Mouse (Mus musculus): Measurements from ENCODE around the gene Ano4. TPM values are rescaled to one million over a fixed set of nuclear protein-coding genes. Genes with fewer than 3 reads are reported as not detected.
A peak's percentile ranks its signal among the peaks of the same experiment; 100 is the strongest.

Ano4 gene
- polyA plus RNA-seq (2012; ENCODE audit: insufficient read depth, low replicate concordance) = not detected in 2 replicates

- Histone ChIP-seq H3K9me3 (0 out of 2 replicates have a peak, but pooled peaks cover 6% of the 10 kb centered on the region), H3K27me3 (replicated peaks) (peaks cover 56% of the 10 kb centered on the region), H3K36me3 (replicated peaks; ENCODE audit: low read length) (no peaks in the 10 kb centered on the region), H3K4me3 (replicated peaks) (peak within 1 kb of the TSS; percentile 86), H3K4me1 (peaks cover 12% of the 10 kb centered on the region)
- TF ChIP-seq GATA1 (IDR thresholded peaks at IDR 0.05; ENCODE audit: borderline replicate concordance, low read length) = no peak
- TF ChIP-seq FLI1 (IDR thresholded peaks at IDR 0.05; ENCODE audit: low read length) = no peak
Measured at GRCm38 (mm10) chr10:89344491-89345195, at the start of gene Ano4. Gene Ano4 (minus strand): TSS chr10:89344762.

GRCm38 (mm10) chr10:89392687-89393086, 48.1 kb upstream of the Ano4 start:
- Histone ChIP-seq H3K4me1 (peaks cover 41% of the 10 kb centered on the region), H3K27me3 (replicated peaks) (no peaks in the 10 kb centered on the region), H3K9me3 (no peaks in the 10 kb centered on the region), H3K4me3 (replicated peaks) (no peak overlapping the region), H3K36me3 (replicated peaks; ENCODE audit: low read length) (no peaks in the 10 kb centered on the region)
- TF ChIP-seq GATA1 (IDR thresholded peaks at IDR 0.05; ENCODE audit: borderline replicate concordance, low read length) (no peak), FLI1 (IDR thresholded peaks at IDR 0.05; ENCODE audit: low read length) (no peak)

- Histone ChIP-seq H3K36me3 (replicated peaks; ENCODE audit: low read length) (no peaks in the 10 kb centered on the region), H3K4me1 (peaks cover 38% of the 10 kb centered on the region), H3K27me3 (replicated peaks) (no peaks in the 10 kb centered on the region), H3K9me3 (no peaks in the 10 kb centered on the region), H3K4me3 (replicated peaks) (no peak overlapping the region)
- no peak for TF ChIP-seq GATA1 (IDR thresholded peaks at IDR 0.05; ENCODE audit: borderline replicate concordance, low read length)
- no peak for TF ChIP-seq FLI1 (IDR thresholded peaks at IDR 0.05; ENCODE audit: low read length)
Measured at GRCm38 (mm10) chr10:89391571-89392163, 47.1 kb upstream of the Ano4 start.

GRCm38 (mm10) chr10:89386461-89386860, 41.9 kb upstream of the Ano4 start:
- Histone ChIP-seq H3K9me3 (no peaks in the 10 kb centered on the region), H3K4me3 (replicated peaks) (no peak overlapping the region), H3K4me1 (peaks cover 24% of the 10 kb centered on the region), H3K36me3 (replicated peaks; ENCODE audit: low read length) (no peaks in the 10 kb centered on the region), H3K27me3 (replicated peaks) (no peaks in the 10 kb centered on the region)
- no peak for TF ChIP-seq GATA1 (IDR thresholded peaks at IDR 0.05; ENCODE audit: borderline replicate concordance, low read length)
- TF ChIP-seq FLI1 (IDR thresholded peaks at IDR 0.05; ENCODE audit: low read length) = no peak

GRCm38 (mm10) chr10:89383462-89383861, 38.9 kb upstream of the Ano4 start:
- no peaks in the 10 kb centered on the region for H3K9me3 ChIP-seq
- H3K4me1 ChIP-seq = peaks cover 24% of the 10 kb centered on the region
- H3K4me3 ChIP-seq (replicated peaks) = no peak overlapping the region
- peaks cover 4% of the 10 kb centered on the region for H3K27me3 ChIP-seq (replicated peaks)
- no peaks in the 10 kb centered on the region for H3K36me3 ChIP-seq (replicated peaks; ENCODE audit: low read length)
- TF ChIP-seq GATA1 (IDR thresholded peaks at IDR 0.05; ENCODE audit: borderline replicate concordance, low read length) (no peak), FLI1 (IDR thresholded peaks at IDR 0.05; ENCODE audit: low read length) (no peak)

- H3K4me3 ChIP-seq (replicated peaks) = no peak overlapping the region
- no peaks in the 10 kb centered on the region for H3K36me3 ChIP-seq (replicated peaks; ENCODE audit: low read length)
- TF ChIP-seq GATA1 (IDR thresholded peaks at IDR 0.05; ENCODE audit: borderline replicate concordance, low read length) (no peak), FLI1 (IDR thresholded peaks at IDR 0.05; ENCODE audit: low read length) (no peak)
- H3K4me1 ChIP-seq = no peaks in the 10 kb centered on the region
- no peaks in the 10 kb centered on the region; the same call in 1 of the 2 replicates for H3K9me3 ChIP-seq
- H3K27me3 ChIP-seq (replicated peaks) = peaks cover 6% of the 10 kb centered on the region
Measured at GRCm38 (mm10) chr10:89377750-89378149, 33.2 kb upstream of the Ano4 start.

GRCm38 (mm10) chr10:89370051-89370450, 25.5 kb upstream of the Ano4 start:
- no peak overlapping the region for H3K4me3 ChIP-seq (replicated peaks)
- H3K27me3 ChIP-seq (replicated peaks) = peaks cover 6% of the 10 kb centered on the region
- no peak for TF ChIP-seq FLI1 (IDR thresholded peaks at IDR 0.05; ENCODE audit: low read length)
- no peak for TF ChIP-seq GATA1 (IDR thresholded peaks at IDR 0.05; ENCODE audit: borderline replicate concordance, low read length)
- H3K36me3 ChIP-seq (replicated peaks; ENCODE audit: low read length) = no peaks in the 10 kb centered on the region
- H3K9me3 ChIP-seq = no peaks in the 10 kb centered on the region; the same call in 1 of the 2 replicates
- peaks cover 2% of the 10 kb centered on the region; the same call in 1 of the 2 replicates for H3K4me1 ChIP-seq

GRCm38 (mm10) chr10:89358933-89359332, 14.4 kb upstream of the Ano4 start:
- Histone ChIP-seq H3K9me3 (peaks cover 3% of the 10 kb centered on the region), H3K36me3 (replicated peaks; ENCODE audit: low read length) (no peaks in the 10 kb centered on the region), H3K4me3 (replicated peaks) (no peak overlapping the region), H3K4me1 (no peaks in the 10 kb centered on the region), H3K27me3 (replicated peaks) (no peaks in the 10 kb centered on the region)
- TF ChIP-seq GATA1 (IDR thresholded peaks at IDR 0.05; ENCODE audit: borderline replicate concordance, low read length) (no peak), FLI1 (IDR thresholded peaks at IDR 0.05; ENCODE audit: low read length) (no peak)

GRCm38 (mm10) chr10:89354639-89355038, 10.1 kb upstream of the Ano4 start:
- H3K9me3 ChIP-seq = no peaks in the 10 kb centered on the region
- peaks cover 4% of the 10 kb centered on the region for H3K27me3 ChIP-seq (replicated peaks)
- no peaks in the 10 kb centered on the region for H3K4me1 ChIP-seq
- no peak for TF ChIP-seq FLI1 (IDR thresholded peaks at IDR 0.05; ENCODE audit: low read length)
- TF ChIP-seq GATA1 (IDR thresholded peaks at IDR 0.05; ENCODE audit: borderline replicate concordance, low read length) = no peak
- no peak overlapping the region for H3K4me3 ChIP-seq (replicated peaks)
- H3K36me3 ChIP-seq (replicated peaks; ENCODE audit: low read length) = no peaks in the 10 kb centered on the region

GRCm38 (mm10) chr10:89351416-89351815, 6.9 kb upstream of the Ano4 start:
- TF ChIP-seq FLI1 (IDR thresholded peaks at IDR 0.05; ENCODE audit: low read length) = no peak
- no peak for TF ChIP-seq GATA1 (IDR thresholded peaks at IDR 0.05; ENCODE audit: borderline replicate concordance, low read length)
- Histone ChIP-seq H3K27me3 (replicated peaks) (peaks cover 11% of the 10 kb centered on the region), H3K4me3 (replicated peaks) (no peak overlapping the region), H3K4me1 (no peaks in the 10 kb centered on the region), H3K9me3 (no peaks in the 10 kb centered on the region), H3K36me3 (replicated peaks; ENCODE audit: low read length) (no peaks in the 10 kb centered on the region)

Data from megakaryocyte, embryonic 14.5 days (primary cell).